Mouse (Mus musculus) olfactory bulb, adult 2 months (tissue): Measurements from ENCODE around the gene Pappa2. TPM values are rescaled to one million over a fixed set of nuclear protein-coding genes. Genes with fewer than 3 reads are reported as not detected.

Experiments
- H3K27ac ChIP-seq: fragments of 200-500 bp; 2 replicates; pipeline ENCODE4 v1.5.1; 2012; ENCODE audit warnings: low read depth, low read length; ENCODE audit not compliant: insufficient read depth
- H3K4me1 ChIP-seq: fragments of 200-500 bp; 2 replicates; pipeline ENCODE4 v1.6.1; 2012; ENCODE audit warnings: low read length; ENCODE audit not compliant: control insufficient read depth, insufficient read depth
- H3K4me3 ChIP-seq: fragments of 200-500 bp; 2 replicates; pipeline ENCODE4 v1.5.1; 2012; ENCODE audit warnings: mild to moderate bottlenecking, low read depth, low read length, moderate library complexity; ENCODE audit not compliant: insufficient read depth
- CTCF ChIP-seq: fragments of 200-500 bp; IDR thresholded peaks from 2 replicates; pipeline ENCODE4 v1.5.1; 2012; ENCODE audit warnings: low read depth, mild to moderate bottlenecking, low read length, moderate library complexity; ENCODE audit not compliant: insufficient read depth
- POLR2A ChIP-seq: fragments of 200-500 bp; IDR thresholded peaks from 2 replicates; pipeline ENCODE4 v1.6.1; 2012; ENCODE audit warnings: mild to moderate bottlenecking, low read depth, low read length, moderate library complexity; ENCODE audit not compliant: insufficient read depth
- WGBS: fragments of 180-500 bp; shearing (Covaris S2); methylation state at CpG from one replicate; pipeline ENCODE4 v1.1.7; 2018; 5-methylcytosine and 5-hydroxymethylcytosine counted together
- polyA plus RNA-seq: library from polyadenylated mRNA; stranded (reverse); fragments of >200 nt; gene quantifications from 2 replicates; pipeline ENCODE4 v1.2.4, GENCODE M21; 2012; ENCODE audit warnings: low replicate concordance; ENCODE audit not compliant: missing spikeins, insufficient read depth, insufficient read length

Pappa2 gene
- polyA plus RNA-seq, 1 experiment, result not detected

DNA sequence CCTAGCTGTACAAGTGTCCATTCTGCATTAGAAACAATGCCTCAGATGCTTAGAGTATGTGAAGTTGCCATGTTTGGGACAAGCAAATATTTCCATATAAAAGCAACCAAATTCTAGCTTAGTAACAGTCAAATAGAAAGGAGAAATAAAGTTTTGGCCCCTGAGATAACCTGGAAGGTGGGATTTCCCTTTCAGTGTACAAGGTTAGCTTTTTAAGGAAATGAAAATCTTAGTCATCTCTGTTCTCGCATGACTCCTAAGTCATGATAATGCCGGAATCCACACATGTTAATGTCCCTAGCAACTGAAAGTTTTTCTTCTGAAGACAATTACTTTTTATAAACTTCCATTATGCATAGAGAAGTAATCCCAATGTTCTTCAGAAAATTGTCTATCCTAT, 160.6 kb downstream of the Pappa2 start:
- WGBS, result 80% methylated on average over 2 of the region's 2 CpGs
- Histone ChIP-seq H3K4me3 (no peak overlapping the region), H3K4me1 (no peaks in the 10 kb centered on the region), H3K27ac (no peak overlapping the region)
- no peak for TF ChIP-seq CTCF
- no peak for TF ChIP-seq POLR2A

- no peak for TF ChIP-seq POLR2A
- TF ChIP-seq CTCF, result no peak
- H3K4me1 ChIP-seq, result no peaks in the 10 kb centered on the region
- WGBS, result 76% methylated on average over 3 of the region's 3 CpGs
- H3K27ac ChIP-seq, result no peak overlapping the region
- H3K4me3 ChIP-seq, result no peak overlapping the region
These were observed 163.8 kb downstream of the Pappa2 start for GRCm38 (mm10) chr1:158816479-158816878.

DNA sequence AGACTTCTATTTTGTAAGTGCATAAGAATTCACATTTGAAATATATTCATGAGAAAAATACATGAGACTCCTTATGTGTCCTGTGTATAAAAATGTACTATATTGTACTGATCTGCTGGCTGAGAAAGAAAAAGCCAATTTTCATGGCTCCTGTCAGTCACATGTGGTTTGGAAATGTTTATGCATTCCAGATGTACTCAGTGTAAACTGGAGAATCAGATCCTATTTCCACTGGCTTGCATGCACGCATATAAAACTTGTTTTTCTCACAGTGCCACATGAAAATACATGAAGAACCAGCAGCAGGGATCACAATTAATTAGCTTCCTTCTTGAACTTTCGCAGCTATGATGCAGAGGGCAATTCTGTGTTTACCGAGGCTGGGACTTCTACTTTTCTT, 168.4 kb downstream of the Pappa2 start:
- no peaks in the 10 kb centered on the region for H3K4me1 ChIP-seq
- 69% methylated on average over 3 of the region's 3 CpGs for WGBS
- TF ChIP-seq POLR2A (no peak), CTCF (no peak)
- H3K4me3 ChIP-seq, result no peak overlapping the region
- H3K27ac ChIP-seq, result no peak overlapping the region

DNA sequence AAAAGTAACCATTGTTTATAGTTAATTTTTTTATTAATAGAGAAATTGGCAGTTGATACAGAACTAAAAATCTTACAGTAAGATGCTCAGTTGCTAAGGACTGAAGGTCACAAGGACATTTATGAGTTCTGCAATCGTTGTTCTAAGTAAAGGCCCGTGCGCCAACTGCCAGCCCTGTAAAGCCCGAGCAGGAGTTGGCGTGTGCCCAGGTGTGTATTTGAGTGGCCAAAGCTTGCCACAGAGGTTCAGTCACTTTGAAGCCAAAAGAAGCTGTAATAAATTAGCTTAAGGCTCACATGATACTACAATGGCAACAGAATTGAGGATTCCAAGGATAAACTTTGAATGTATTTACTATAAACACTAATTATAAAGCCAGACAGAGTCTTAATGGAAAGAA, 204.8 kb downstream of the Pappa2 start:
- 78% methylated on average over 5 of the region's 5 CpGs for WGBS
- no peak for TF ChIP-seq CTCF
- no peak for TF ChIP-seq POLR2A
- H3K4me1 ChIP-seq, result no peaks in the 10 kb centered on the region
- no peak overlapping the region for H3K27ac ChIP-seq
- no peak overlapping the region for H3K4me3 ChIP-seq

DNA sequence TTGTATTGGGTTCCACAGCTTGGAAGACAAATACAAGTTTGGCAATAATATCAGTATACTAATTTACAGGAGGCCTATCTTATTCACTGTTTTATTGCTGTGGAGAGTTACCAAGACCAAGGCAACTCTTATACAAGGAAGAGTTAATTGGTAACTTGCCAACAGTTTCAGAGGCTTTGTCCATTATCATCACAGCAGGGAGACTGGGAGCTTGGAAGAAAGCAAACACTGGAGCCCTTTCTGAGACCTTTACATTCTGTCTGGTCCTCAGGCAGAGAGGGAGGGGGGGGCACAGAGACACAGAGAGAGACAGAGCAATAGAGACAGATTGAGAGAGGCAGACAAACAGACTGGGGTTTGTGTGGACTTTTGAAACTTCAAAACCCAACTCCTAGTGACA, 207.2 kb downstream of the Pappa2 start:
- no peak for TF ChIP-seq CTCF
- no peak for TF ChIP-seq POLR2A
- no peak overlapping the region for H3K27ac ChIP-seq
- no peak overlapping the region for H3K4me3 ChIP-seq
- H3K4me1 ChIP-seq, result no peaks in the 10 kb centered on the region

DNA sequence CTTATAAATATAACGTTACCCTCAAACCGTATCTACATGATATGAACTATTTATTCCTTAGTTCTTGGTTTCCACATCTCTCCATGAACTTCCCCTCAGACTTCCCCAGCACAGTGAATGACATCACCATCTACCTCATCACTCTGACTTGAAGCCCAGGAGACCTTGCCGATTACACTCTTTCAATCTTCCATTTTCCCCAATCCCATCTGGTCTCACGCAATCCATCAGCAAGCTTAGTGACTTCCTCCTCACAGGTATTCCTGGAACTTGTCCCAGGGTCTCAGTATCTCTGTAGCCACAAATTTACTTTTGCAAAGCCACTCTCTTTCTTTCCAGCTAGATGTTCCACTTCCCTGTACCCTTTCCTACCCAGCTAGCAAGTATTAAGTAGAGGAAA, 209.5 kb downstream of the Pappa2 start:
- no peaks in the 10 kb centered on the region for H3K4me1 ChIP-seq
- H3K27ac ChIP-seq, result no peak overlapping the region
- 93% methylated on average over 4 of the region's 4 CpGs for WGBS
- H3K4me3 ChIP-seq, result no peak overlapping the region
- TF ChIP-seq POLR2A (no peak), CTCF (no peak)

GRCm38 (mm10) chr1:158770036-158770655, 210.1 kb downstream of the Pappa2 start:
- H3K4me3 ChIP-seq, result no peak overlapping the region
- H3K27ac ChIP-seq, result no peak overlapping the region
- WGBS, result 65% methylated on average over 7 of the region's 7 CpGs
- TF ChIP-seq CTCF (no peak), POLR2A (no peak)
- H3K4me1 ChIP-seq, result no peaks in the 10 kb centered on the region

DNA sequence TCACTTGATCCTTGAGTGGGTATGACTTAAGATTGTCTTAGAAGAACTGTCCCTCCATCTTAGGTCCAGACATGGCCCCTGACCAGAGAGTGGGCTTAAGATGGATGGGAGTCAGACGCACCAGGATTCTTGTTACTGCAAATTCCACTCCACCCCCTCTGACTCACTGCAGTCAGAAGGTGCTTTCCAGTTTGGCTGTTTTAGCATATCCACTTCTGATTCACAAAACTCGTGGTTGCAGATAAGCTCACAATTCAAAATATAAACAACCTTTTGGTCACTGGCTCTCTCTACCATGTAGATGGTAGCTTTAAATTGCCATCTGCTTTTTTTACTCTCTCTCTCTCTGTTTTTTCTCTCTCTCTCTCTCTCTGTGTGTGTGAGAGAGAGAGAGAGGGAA, 214.4 kb downstream of the Pappa2 start:
- 64% methylated on average over 2 of the region's 2 CpGs for WGBS
- TF ChIP-seq CTCF (no peak), POLR2A (no peak)
- Histone ChIP-seq H3K4me3 (no peak overlapping the region), H3K27ac (no peak overlapping the region), H3K4me1 (no peaks in the 10 kb centered on the region)

GRCm38 (mm10) chr1:158764727-158765126, 215.6 kb downstream of the Pappa2 start:
- WGBS, result 78% methylated on average over 6 of the region's 6 CpGs
- Histone ChIP-seq H3K27ac (no peak overlapping the region), H3K4me1 (no peaks in the 10 kb centered on the region), H3K4me3 (no peak overlapping the region)
- TF ChIP-seq POLR2A (no peak), CTCF (no peak)

DNA sequence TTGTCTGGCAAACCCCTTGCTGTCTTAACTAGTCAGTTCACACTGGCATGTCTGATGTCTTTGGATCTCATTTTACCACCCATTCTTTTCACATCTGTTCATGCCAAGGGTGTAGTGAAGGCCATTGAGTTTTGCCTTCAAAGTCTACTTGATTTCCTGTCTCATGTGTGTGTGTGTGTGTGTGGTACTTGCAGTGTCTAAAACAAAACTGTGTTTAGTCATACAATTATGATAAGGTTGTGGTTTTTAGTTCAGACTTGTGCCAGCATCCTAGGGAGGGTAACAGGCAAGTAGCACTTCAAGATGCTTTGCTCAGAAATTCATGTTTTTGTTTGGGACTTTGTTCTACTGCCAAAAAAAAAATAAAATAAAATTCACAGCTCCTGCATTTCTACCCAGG, 216.1 kb downstream of the Pappa2 start:
- H3K27ac ChIP-seq, result no peak overlapping the region
- H3K4me1 ChIP-seq, result no peaks in the 10 kb centered on the region
- H3K4me3 ChIP-seq, result no peak overlapping the region
- TF ChIP-seq CTCF, result no peak
- no peak for TF ChIP-seq POLR2A
